Mouse (Mus musculus): ENCODE results near the gene Ralgps1. TPM values are rescaled to one million over a fixed set of nuclear protein-coding genes. Genes with fewer than 3 reads are reported as not detected.

Ralgps1 gene
- total RNA-seq, 2 experiments from 2014 or later: 60.3 to 64.5 TPM

DNA sequence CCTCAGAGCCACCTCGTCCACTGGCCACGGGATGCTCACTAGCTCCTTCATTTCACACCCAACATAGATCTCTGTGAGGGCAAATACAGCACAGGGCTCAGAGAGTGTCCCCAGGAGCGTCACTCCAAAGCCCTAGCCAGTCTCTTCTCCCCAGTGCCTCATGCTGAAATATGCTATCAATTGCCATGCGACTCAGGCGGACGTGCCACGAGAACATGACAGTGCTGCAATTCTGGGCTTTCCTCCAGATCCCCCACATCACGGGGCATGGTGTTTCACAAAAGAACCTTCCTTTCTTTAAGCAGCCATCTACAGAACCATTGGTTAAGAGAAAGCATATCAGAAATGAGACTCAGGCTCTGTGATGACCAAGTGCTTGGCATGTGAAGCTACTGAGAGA lies 110.5 kb downstream of the Ralgps1 start:
- intact Hi-C loops (cut with DNase I): no loop called here
- peak; percentile 61 to 90 for DNase-seq (ENCODE audit: low spot score in 2 of 2)

DNA sequence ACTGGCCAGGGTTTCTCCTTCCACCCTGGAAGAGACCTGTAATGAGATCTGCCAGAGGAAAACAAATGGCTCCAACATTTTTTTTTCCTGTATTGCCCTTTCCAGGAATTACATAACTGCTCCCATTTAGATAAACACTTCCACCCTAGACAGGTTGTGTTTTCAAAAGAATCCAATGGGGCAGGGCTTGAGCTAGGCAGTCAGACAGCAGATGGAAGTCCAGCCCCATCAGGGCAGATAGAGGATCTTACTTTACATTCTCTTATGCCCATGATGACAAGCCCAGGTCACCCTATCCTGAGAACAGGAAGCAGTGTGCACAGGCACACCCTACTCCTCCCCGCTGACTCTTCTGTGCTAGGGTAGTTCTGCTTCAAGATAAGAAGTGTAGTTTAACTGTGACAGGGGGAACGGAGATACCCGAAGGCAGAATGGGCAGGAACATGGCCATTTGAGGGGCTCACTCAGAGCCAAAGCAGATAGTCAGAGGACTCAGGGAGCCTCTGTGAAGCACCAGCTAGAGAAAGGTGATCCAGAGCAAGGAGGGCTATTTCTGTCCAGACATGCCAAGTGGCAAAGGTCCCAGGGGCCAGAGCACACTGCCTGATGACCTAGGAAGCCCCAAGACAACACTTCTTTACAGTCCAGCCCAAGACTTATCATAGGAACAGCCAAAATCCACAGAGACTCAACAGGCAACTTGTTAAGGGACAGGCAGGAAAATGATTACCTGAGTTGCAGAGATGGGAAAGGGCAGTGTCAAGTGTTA lies 114.3 kb downstream of the Ralgps1 start:
- intact Hi-C loops (cut with DNase I): no loop called here

DNA sequence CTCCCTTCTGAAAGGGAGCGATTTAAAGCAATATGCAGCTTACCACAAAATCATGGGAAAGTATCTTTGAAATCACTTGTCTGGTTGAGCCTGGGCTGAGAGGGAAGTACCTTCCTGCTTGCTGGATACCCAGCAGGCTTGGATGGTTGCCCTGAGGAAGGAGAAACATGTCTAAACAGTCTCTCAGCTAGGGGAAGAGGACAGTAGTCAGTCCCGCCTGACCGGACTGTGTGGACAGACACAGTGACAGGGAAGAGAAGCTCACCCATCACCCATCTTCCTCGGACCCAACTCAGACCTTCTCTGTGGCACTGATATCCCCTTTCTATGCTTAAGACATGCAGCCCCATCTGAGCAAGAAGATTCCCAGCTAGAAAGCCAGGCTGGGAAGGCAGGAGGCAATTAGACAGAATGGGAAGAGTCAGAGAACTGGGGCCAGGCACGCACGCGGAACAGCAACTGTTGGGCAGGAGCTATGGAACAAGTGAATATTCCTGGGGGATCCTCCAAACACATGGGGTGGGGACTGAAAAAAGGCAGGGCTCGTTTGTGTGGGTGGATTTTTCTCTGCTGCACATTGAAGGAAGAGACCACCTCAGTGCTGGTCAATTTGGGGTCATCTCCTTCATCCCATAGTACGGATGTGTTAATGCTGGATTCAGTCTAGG lies 116.8 kb downstream of the Ralgps1 start:
- intact Hi-C loops (cut with DNase I): no loop called here
- DNase-seq (ENCODE audit: low spot score in 2 of 2): no peak

More for the DNA sequence above, 114.3 kb downstream of the Ralgps1 start:
- DNase-seq (ENCODE audit: low spot score in 2 of 2): no peak

DNA sequence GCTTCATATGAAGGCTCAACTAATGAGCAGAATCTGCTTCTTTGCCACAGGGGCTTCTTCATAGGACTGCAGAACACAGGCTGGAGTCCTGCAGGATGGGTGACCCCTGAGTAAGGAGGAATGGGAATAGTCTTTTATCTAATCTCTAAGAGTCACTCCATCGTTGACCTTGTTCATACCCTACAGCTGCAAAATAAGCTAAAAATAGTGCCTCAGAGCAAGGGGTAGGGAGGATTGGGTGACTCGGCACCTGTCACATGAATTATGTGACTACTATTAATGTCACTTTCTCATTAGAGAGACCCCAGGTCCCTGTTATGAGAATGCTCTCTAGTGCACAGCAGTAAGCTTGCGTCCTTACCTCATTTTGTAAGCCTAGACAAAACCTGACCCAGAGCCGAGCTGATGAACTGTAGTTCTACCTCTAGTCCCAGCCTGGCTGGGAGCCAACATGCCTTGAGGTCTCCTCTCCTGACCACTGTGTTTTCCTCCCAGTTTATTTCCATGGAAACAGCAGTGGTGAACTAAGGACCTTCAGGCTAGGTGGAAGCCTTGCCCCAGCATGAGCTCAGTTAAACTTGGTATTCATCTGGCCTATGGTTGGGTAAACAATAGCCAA lies 117.6 kb downstream of the Ralgps1 start:
- intact Hi-C loops (cut with DNase I): no loop called here
- no peak for DNase-seq (ENCODE audit: low spot score in 2 of 2)

DNA sequence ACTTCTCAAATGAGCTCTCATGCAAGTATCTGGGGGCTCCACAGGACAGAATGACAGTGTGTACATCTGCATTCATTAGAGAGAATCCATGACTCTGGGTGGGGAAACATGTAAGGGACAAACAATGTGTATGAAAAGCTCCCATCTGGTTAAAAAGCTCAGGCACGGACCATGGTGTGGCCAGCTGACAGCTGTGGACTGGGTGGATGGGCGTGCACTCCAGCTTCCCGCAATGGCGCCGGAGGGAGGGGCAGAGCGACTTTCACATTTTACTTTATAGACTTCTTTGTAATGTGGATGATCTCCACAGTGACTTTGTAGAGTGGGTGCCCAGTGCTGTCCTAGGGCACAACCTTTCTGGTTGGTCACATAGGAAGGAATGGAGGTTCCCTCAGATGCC lies 118.5 kb downstream of the Ralgps1 start:
- intact Hi-C loops (cut with DNase I): no loop called here

DNA sequence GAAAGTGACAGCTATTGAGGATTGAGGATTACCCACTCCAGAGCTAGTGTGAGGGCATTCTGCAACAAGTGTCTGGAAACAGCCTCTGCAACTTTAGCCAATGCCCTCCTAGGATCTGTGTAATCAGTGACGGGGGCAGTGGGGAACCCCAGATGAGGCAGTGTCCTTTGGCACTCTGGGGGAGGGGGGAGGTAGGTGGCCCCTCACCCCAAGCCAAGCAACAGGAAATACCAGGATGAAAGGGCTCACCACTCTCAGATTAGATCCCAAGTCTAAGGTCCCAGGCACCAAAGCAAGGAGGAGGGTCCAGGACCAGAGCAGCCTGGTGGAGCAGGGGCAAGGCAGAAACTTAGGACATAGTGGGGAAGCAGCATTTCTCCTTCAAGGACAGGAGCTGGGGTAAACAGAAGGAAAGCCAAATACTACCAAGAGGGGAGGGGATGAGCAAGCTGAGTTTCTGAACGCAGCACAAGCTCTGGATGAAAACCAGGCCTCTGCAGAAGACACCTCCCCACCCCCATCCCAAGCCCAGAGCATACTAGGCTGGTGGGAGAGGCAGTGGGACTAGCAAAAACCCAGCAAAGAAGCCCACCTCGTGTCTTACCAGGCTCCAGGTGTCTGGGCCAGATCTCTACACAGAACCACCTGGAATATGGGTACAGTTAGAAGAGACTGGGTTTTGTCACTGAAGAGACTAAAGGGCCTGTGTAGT lies 121.2 kb downstream of the Ralgps1 start:
- intact Hi-C loops (cut with DNase I): no loop called here

More for the DNA sequence above, 118.5 kb downstream of the Ralgps1 start:
- DNase-seq (ENCODE audit: low spot score in 2 of 2): no peak

DNA sequence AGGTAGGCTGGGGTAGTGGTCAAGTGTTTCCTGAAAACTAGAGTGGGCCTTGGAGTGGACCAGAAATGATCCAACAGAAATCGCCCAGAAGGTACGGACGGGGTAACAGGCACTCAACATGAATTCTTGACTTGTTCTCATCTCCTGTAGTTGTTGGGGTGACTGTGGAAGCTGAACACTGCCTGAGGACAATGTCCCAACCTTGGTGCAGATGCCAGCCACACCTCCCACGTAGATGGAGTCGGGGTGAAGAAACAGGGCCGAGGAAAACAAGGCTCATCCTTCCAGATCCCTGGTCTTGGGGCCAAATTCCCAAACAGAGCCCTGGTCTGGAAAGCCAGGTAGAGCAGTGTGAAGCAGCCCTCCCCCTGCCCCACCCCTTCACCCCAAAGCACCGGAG lies 122.7 kb downstream of the Ralgps1 start:
- intact Hi-C loops (cut with DNase I): no loop called here
- DNase-seq (ENCODE audit: low spot score in 2 of 2): no peak

More for the DNA sequence above, 121.2 kb downstream of the Ralgps1 start:
- no peak for DNase-seq (ENCODE audit: low spot score in 2 of 2)

DNA sequence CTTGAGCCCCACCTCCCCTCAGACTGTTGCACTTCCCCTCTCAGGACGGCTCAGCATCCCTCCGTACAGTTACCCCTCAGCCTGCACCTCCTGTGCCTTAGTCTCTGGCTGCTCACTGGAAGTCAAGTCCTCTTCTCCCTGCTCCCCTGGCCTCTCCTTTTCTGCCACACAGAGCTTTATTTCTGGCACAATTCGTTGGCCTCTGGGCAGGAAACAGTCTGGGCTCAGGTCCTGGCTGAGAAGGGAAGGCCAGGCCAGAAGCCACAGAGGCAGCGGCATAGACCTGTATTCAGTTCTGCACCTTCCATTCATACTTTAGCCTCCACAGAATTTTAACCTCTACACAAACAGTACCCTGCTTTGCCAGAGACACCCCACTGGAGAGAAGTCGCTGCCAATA lies 124.4 kb downstream of the Ralgps1 start:
- intact Hi-C loops (cut with DNase I): no loop called here
- DNase-seq (ENCODE audit: low spot score in 2 of 2): no peak

DNA sequence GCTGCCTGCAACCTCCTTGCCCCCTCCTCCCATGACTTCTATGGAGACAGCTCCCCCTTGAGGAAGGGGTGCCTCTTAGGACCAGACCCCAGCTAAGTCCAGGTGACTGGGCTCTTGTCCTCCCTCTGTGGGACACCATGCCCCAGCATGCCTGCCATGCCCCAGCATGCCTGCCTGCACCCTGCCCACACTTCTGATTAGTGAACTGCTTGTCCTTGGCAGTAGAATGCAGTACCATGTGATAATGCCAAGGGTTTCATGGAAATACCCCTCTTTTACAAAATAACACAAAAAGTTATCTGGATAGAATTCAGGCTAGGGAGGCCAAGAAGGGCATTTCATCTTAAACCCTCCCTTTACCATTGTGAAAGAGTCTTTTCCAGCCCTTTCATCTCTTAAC lies 125.9 kb downstream of the Ralgps1 start:
- no peak for DNase-seq (ENCODE audit: low spot score in 2 of 2)
- intact Hi-C loops (cut with DNase I): no loop called here

DNA sequence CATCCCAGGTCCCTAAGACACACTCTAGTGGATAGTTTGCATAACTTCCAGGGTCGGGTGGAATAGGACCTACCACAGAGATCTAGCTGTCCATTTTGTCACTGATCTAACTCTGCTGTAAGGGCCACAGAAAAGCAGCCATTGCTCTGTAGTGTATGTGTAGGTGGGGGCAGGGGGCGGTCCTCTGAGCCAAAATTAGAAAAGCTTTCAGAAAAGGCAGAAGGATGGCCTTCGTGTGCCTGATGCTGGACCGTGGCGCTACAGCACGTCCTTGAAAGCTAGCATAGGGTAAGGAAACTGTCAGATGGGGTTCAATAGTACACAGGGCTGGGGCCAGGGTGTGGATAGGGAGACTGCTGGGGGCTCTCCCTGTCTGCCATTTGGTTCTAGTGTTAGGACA lies 126.4 kb downstream of the Ralgps1 start:
- intact Hi-C loops (cut with DNase I): no loop called here
- no peak for DNase-seq (ENCODE audit: low spot score in 2 of 2)

DNA sequence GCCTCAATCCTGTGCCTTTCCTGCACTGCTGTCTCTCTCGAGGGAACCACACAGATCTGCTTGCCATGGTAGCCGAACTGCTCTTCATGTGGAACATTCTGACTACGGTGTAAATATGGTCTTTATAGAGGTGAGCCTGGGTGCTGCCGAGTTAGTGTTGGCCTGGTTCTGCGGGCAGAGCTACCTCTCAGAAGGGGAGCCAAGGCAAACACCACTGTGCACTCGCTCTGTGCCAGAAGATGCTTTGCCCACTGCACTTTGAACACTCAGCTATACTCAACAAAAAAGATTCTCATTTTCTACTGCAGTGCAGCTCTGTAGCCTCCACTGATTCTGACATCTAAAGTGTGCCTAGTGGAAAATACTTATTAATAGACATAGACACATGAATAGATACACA lies 133.7 kb downstream of the Ralgps1 start:
- no peak for DNase-seq (ENCODE audit: low spot score in 2 of 2)
- intact Hi-C loops (cut with DNase I): no loop called here

DNA sequence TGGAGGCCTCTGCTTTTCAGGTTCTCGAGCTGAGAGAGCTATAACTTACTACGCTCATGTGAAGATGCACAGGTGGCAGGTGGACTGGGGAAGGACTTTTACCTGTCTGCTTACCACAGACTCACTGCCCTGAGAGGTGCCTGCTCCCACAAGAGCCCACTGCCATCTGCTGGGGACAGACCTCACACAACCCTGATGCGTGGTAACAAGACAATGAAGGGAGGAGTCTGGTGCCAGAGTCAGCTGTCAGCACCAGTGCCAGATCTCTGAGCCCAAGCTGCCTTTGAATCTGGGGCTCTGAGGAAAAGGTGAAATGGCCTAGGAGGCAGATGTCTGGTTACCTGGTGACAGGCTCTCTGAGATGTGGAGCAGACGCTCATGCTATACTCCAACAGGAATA lies 136.4 kb downstream of the Ralgps1 start:
- no peak for DNase-seq (ENCODE audit: low spot score in 2 of 2)
- intact Hi-C loops (cut with DNase I): no loop called here

DNA sequence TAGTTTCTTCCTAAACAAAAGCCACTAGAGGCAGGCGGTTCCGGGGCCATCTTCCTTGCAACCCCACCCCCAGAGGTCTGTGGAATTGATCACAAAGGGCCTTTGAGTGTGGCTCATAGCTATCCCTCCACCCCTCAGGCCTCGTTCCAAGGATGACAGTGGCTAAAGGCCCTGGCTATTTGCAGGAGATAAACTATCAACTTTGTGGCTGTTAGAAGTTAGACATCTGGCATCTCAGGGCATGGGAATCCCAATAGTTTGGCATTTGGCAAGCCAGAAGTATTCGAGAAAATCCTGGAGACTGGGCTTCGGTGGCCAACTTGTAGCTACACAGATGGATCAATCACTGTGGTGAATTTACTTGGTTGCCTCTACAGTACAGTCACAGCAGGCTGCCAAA lies 137.4 kb downstream of the Ralgps1 start:
- intact Hi-C loops (cut with DNase I): no loop called here
- no peak for DNase-seq (ENCODE audit: low spot score in 2 of 2)

DNA sequence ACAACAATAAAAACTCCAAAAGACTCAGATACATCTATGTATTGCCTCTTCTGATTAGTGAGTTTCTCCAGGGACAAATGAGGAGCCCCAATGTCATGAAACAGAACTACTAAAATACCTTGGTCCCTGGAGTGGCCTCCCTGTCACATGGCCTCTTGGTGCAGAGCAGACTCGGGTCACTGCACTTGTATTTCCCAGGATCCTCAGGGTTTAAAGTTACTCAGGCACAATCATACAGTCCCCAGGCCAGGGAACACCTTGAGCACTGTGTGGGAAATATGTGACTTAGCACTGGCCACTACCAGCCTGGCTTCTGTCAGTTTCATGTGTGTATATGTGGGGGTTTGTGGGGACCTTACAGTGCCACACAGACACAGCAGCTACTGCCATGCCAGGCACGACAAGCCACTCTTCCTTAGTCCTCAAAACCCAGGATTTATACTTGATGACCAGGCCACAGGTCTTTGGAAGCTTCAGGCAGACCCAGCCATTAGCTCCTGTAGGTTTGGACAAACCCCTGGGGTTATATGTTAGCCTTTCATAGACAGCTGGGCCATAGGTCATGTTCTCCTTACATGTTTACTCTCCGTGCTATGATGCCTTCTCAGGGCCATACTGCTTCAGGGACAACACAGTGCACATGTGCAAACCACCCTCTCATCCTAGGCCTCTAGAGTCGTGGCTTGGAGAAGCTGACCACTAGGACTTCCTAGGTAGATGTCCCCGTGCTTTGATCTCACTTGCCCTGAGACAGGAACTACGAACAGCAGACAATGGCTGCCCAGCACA lies 138.3 kb downstream of the Ralgps1 start:
- intact Hi-C loops (cut with DNase I): no loop called here
- no peak for DNase-seq (ENCODE audit: low spot score in 2 of 2)

DNA sequence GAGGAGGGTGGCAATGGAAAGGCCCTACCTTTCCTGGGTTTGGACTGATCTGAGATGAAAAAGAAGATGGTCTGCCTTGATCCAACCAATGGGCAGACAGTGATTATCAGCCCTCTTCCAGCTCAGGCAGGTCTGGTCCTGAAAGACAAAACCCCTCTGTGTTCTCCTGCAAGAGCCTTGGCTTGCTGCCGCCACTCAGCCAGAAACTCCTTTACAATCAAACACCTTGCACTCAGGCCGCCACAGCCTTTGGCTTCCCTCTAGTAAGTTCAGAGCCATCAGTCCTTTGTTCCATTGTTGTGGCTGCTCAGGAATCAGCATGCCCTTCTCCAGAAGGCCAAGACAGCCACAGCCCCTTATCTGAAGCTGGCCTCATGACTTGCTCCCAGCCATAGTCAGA lies 139.5 kb downstream of the Ralgps1 start:
- DNase-seq (ENCODE audit: low spot score in 2 of 2): no peak

DNA sequence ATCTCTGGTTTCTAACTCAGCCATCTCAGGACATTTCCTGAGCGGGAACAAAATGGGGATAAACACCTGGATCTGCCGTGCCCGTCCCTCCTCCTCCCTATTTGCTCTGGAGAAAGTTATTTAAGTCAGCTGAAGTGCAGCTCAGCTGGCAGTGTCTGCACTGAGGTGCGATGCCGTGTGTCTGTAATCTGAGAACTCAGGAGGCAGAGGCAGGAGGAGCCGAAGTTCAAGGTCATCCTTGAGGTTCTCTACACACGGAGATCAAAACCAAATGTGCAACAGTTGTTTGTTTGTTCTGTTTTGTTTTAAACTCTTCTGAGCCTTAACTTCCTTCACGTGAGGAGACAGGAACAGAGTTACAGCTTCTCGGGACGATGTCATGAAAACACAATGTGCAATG lies 140.6 kb downstream of the Ralgps1 start:
- intact Hi-C loops (cut with DNase I): no loop called here
- no peak for DNase-seq (ENCODE audit: low spot score in 2 of 2)

More for the DNA sequence above, 139.5 kb downstream of the Ralgps1 start:
- intact Hi-C loops (cut with DNase I): no loop called here

DNA sequence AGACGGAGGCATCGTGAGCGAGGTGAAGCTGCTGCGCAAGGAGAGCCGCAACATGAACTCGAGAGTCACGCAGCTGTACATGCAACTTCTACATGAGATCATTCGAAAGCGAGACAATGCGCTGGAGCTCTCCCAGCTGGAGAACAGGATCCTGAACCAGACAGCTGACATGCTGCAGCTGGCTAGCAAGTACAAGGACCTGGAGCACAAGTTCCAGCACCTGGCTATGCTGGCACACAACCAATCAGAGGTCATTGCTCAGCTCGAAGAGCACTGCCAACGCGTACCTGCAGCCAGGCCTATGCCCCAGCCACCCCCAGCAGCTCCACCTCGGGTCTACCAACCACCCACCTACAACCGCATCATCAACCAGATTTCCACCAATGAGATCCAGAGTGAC lies 142.7 kb downstream of the Ralgps1 start:
- intact Hi-C loops (cut with DNase I): no loop called here
- no peak for DNase-seq (ENCODE audit: low spot score in 2 of 2)

DNA sequence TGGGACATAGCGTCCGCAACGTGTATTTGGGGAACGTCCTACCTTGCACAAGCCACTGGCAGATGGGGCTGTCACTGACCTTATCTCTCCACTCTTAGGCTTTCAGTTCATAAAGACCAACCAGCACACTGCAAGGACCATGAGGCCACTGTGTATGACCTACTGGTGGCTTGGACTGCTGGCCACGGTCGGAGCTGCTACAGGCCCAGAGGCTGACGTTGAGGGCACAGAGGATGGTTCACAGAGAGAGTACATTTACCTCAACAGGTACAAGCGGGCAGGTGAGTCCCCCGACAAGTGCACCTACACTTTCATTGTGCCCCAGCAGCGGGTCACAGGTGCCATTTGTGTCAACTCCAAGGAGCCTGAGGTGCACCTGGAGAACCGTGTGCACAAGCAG lies 143.2 kb downstream of the Ralgps1 start:
- intact Hi-C loops (cut with DNase I): no loop called here
- DNase-seq (ENCODE audit: low spot score in 2 of 2): no peak

DNA sequence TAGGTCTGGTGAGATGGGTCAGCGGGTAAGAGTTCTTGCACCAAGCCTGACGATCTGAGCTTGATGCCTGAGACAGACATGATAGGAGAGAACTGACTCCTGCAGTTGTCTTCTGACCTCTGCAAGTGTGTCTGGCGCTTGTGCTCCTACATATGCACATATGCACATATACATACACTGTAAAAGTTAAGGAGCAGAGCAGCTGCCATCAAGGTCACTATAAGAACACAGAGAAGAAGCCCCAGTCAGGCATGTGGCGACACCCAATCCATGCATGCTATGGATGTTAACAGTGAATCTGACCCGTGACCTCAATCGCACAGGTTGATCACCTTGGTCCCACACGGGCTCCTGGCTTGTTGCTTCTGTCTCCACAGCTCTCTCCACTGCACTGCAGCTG lies 145.4 kb downstream of the Ralgps1 start:
- intact Hi-C loops (cut with DNase I): no loop called here
- no peak for DNase-seq (ENCODE audit: low spot score in 2 of 2)
